Mouse (Mus musculus): ENCODE results near the gene Gm15130. TPM values are rescaled to one million over a fixed set of nuclear protein-coding genes. Genes with fewer than 3 reads are reported as not detected.

Gene Gm15130
- polyA plus RNA-seq (2012; rRNA removed), result not detected in 2 replicates

GRCm38 (mm10) chr2:111152836-111153235 lies at the start of gene Gm15130:
Gene Gm15130 (minus strand): TSS chr2:111152936.

GRCm38 (mm10) chr2:111105882-111106281 lies 46.9 kb downstream of the Gm15130 start, which contains the start of gene Gm13941:
Gene Gm13941 (minus strand): TSS chr2:111105982.

Other genes with a start within 250 kb of the Gm15130 start
- under 0.01 and 0.01 TPM in 2 replicates for gene Ano3, start 202.0 kb downstream of the Gm15130 start, polyA plus RNA-seq (2012; rRNA removed)
- gene Gm13941, start 47.0 kb downstream of the Gm15130 start, polyA plus RNA-seq (2012; rRNA removed), result not detected in 2 replicates
- gene 4930430A15Rik, start 76.7 kb upstream of the Gm15130 start, polyA plus RNA-seq (2012; rRNA removed), result not detected in 2 replicates
- not detected in 2 replicates for gene Olfr1275, start 82.3 kb upstream of the Gm15130 start, polyA plus RNA-seq (2012; rRNA removed)
- gene Olfr1276, start 101.6 kb upstream of the Gm15130 start, polyA plus RNA-seq (2012; rRNA removed), result not detected in 2 replicates
- not detected in 2 replicates for gene Olfr1277, start 121.2 kb upstream of the Gm15130 start, polyA plus RNA-seq (2012; rRNA removed)
- gene Olfr1278, start 137.2 kb upstream of the Gm15130 start, polyA plus RNA-seq (2012; rRNA removed), result not detected in 2 replicates
- gene Olfr1279, start 147.7 kb upstream of the Gm15130 start, polyA plus RNA-seq (2012; rRNA removed), result not detected in 2 replicates
- gene Olfr1280, start 161.1 kb upstream of the Gm15130 start, polyA plus RNA-seq (2012; rRNA removed), result not detected in 2 replicates
- not detected in 2 replicates for gene Olfr1281, start 173.6 kb upstream of the Gm15130 start, polyA plus RNA-seq (2012; rRNA removed)
- not detected in 2 replicates for gene Olfr1282, start 183.1 kb upstream of the Gm15130 start, polyA plus RNA-seq (2012; rRNA removed)
- gene Olfr1283, start 213.9 kb upstream of the Gm15130 start, polyA plus RNA-seq (2012; rRNA removed), result not detected in 2 replicates
- gene Olfr1284, start 222.6 kb upstream of the Gm15130 start, polyA plus RNA-seq (2012; rRNA removed), result not detected in 2 replicates